Mouse (Mus musculus): Measurements from ENCODE around the gene Plch2.
"Not testable (repeated sequence)": the region's sequence is repeated elsewhere in the genome, so short reads cannot be mapped to it uniquely, and the experiment has no call there.

Plch2 gene

DNA sequence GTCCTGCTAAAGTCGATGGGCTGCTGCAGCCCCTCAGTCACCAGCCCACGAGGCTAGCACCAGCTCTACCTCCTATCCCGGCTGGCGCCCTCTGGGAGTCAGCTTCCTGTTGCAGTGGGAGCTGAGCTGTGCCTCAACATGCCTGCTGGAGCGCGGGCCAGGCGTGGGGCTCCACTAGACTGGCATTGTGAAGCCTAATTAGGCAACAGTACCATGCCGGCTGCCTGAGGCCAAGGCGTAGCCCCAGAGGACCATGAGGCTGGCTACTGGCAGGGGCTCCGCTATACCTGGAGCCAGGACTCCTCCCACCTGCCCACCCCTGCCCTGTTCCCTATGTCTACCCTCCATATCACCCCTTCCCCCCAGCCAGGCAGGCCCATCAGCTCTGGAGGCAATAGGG, at the start of gene Plch2:
Gene Plch2 (minus strand): TSS at position 61 of the 400 bp plus-strand sequence.
- DNase-seq (ENCODE audit: low spot score in 2 of 2) = no peak

DNA sequence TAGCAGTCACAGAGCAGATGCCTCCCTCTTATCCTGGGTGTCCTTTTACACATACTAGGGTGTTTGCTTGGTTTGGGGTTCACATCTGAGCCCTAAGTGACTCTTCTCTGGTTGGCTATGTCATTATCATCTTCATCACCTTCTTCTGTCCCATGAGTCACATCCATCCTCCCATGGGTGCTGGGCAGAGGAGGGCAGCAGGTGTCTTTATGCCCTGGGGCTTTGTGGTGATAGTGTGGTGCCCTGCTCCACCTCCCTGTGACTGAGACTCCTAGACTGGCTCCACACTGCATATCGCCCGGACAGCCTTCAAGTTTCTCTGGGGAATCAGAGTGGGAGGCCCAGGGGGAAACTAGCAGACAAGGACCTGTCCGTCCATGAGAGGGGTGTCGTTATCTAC, 42.0 kb upstream of the Plch2 start:
- no peak for DNase-seq (ENCODE audit: low spot score in 2 of 2)

DNA sequence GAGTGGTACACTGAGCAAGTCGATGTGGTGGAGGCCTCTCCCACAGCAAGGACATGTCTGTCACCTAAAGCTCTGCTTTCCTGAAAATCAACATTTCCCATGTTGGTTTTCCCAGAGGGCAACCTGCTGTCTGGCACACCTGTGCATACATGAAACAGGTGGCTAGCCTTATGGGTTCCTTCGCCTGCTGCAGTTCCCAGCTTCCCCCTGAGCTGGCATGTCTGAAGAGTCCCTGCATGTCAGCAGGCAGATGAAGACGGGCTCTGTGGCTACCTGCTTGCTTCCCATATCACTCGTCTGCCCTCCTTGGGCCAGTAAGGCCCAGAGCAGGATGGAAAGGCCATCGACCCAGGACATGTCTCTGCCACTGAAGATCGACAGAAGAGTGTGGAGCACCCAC, 40.9 kb upstream of the Plch2 start:
- no peak for DNase-seq (ENCODE audit: low spot score in 2 of 2)

DNA sequence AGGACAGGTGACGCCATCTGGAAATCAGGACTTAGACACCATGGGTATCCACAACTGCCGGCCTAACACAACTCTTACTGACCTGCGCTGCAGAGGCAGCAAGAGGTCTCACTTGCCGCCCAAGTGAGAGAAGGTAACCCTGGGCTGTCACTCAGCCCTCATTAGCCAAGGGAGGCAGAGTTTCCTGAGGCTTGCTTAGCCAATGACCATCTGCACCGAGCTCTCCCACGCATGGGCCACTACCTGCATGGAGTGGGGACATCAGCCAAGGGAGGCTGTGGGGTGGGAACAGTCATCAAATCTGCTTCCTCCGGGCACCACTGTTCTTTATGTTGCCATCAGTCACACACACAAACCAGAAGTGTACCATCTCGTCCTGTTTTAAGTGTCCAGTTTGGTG, 39.4 kb upstream of the Plch2 start:
- no peak for DNase-seq (ENCODE audit: low spot score in 2 of 2)

DNA sequence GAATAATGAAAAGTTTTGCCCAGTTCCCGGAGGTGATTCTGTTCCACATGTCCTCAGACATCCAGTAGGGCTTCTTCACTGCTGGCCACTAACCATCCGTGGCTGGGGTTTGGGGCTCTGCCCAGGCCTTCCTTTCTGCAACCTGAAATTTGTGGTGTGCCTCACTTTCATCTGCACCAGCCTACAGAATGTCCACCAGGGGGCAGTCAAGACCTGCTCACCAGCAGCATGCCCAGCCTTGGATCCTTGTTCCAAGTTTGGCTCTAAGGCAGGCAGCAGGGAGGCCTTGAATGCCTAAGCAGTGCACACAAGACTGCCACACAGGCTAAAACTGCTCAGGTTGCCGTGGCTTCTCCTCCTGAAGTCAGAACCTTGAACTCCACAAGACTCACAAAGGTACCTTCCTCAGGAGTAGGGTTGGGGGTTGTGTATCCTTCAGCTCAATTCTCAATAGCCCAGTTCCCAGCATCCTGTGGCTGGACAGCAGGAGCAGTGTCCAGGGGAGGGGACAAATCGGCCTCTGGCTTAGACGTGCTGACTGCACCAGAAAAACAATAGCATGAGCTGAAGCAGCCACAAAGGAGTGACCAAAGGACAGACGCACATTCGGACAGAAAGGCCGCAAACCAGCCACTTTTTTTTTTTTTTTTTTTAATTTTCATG, 38.8 kb upstream of the Plch2 start:
- DNase-seq (ENCODE audit: low spot score in 2 of 2) = peak; percentile 82 to 83

DNA sequence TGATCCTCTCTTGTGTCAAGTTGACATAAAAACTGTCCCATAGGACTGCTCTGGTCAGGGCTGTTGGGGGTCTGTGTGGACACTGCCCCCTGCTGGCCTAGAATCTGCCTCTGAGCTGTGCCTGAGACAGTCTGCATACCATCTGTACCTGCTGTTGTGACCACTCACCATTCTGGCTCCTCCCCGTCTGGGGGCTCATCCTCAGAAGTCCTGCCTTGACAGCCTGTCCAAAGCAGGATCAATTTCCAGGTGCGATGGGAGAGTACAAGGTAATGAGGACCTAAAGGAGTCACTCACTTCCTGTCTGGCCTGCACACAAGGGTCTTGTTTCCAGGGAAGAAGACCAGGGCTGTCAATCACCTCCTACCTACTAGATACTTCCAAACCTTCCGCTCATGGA, 38.0 kb upstream of the Plch2 start:
- no peak for DNase-seq (ENCODE audit: low spot score in 2 of 2)

DNA sequence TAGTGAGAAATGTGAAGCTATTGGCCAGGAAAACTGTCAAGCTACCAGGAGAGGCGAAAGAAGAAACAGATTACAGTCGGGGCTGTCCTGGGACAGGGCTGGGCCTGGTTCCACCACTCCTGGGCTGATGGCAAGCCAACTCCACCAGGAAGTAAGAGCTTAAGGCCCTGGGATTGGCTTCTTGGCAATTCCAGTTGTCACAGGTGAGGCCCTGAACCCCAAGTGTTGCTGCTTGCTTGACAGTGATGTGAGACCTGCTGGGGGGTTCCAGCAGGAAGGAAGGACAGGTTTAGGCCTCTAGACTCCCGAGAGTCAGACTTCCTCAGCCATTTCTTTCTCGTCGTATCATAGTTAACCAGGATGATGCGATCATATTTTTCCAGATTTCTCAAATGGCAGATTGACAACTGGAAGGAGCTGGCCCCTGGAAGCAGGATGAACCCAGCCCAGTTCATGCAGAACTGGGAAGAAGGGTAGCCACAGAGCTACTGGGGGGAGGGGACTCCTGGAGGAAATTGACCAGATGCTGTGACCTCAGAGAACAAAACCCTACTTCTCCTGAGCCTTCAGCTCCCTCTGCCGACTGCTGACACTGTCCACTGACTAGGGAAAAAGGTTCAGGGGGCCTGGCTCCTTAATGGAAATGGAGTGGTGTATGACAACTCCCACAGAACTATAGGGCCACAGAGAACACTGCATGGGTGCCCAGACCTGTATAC, 37.0 kb upstream of the Plch2 start:
- DNase-seq (ENCODE audit: low spot score in 2 of 2) = no peak

DNA sequence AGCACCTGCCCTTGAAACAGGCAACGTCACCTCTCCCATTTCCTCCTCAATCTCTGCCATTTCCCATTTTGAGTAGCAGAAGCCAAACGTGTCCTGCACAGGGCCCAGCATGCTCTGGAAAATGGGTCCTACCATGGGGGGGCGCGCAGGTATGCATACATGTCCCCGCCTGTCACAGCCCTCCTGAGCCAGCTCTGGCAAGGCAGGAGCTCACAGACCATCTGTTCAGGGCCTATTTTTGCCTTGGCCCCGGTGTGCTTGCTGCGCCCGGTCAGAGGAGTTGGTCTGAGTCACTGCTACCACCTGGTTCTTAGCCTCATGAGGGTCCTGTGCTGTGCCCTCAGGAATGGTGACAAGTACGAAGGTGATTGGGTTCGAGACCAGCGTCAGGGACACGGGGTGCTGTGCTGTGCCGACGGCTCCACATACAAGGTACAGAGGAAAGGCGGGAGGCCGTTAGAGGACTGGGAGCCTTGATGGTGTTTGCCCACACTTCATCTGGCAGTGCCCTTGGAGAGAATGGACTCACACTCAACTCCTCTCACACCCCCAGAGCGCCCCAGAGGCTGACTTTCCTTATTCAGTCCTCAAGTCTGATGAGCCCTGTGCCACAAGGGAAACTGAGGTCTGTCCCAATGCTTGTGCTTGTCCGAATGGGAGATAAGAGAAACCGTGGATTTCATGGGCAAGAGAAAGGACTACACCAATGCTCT, 36.3 kb upstream of the Plch2 start:
- no peak for DNase-seq (ENCODE audit: low spot score in 2 of 2)

DNA sequence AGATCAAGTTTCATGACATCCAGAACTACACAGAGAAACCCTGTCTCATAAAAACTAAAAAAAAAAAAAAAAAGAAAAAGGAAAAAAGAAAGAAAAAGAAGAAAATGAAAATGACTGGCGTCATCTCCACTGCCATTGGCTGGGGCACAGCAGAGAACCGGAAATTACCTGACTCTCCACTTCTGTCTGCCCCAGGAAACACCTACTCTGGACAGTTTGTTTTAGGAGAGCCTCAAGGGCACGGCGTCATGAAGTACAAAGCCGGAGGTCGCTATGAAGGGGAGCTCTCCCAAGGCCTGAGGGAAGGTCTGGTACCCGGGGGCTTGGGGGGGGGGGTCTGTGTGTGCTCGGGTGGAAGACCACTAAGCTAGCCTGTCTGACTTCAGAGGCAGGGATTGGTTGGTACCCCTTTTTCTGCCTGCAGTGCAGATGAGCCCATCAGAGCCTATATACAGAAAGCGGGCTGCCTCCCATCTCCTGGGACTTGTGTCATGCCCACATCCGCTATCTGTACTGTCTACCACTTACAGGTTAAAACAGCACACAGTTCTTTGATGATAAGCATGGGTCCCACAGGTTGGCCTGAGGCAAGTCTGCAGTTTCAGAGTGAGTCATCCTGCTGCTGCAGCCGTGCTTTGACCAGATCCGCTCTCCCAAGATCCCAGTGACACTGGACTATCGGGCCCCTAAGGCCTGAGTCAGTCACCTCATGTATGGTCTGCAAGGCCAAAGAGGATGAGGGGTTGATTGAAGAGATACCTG, 34.3 kb upstream of the Plch2 start:
- DNase-seq (ENCODE audit: low spot score in 2 of 2) = no peak

DNA sequence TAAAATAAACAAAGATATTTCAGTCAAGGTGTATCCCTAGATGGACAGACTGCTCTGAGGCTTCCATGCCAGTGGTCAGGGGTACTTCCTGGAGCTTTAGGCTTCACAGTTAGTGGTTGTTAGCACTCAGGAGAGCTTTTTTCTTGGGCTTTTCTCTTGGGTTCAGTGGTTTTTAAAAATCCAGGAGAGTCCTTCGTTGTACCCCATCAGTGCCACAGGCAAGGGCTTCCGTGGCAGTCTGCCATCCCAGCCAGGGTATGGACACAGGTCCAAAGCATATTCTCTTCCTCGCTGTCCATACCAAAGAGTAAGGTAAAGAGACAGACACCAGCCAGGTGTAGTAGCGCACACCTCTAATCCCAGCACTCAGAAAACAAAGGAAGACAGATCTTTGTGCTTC, 33.6 kb upstream of the Plch2 start:
- DNase-seq (ENCODE audit: low spot score in 2 of 2) = no peak

DNA sequence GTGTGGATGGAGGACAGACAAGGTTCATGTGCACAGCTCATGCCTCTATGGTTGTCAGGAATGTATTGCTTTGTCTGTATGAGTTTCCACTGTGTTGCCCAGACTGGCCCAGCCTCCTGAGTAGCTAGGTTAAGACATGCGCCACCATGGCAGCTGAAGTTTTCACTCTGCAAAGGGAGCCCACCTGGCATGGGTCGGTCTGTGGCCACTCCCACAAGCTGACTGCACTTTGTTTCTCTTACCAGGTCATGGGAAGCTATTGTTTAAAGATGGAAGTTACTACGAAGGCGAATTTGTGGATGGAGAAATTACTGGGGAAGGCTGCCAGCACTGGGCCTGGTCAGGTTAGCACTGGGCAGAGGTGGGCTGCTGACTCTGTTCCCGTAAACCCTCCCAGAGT, 32.7 kb upstream of the Plch2 start:
- DNase-seq (ENCODE audit: low spot score in 2 of 2) = no peak

DNA sequence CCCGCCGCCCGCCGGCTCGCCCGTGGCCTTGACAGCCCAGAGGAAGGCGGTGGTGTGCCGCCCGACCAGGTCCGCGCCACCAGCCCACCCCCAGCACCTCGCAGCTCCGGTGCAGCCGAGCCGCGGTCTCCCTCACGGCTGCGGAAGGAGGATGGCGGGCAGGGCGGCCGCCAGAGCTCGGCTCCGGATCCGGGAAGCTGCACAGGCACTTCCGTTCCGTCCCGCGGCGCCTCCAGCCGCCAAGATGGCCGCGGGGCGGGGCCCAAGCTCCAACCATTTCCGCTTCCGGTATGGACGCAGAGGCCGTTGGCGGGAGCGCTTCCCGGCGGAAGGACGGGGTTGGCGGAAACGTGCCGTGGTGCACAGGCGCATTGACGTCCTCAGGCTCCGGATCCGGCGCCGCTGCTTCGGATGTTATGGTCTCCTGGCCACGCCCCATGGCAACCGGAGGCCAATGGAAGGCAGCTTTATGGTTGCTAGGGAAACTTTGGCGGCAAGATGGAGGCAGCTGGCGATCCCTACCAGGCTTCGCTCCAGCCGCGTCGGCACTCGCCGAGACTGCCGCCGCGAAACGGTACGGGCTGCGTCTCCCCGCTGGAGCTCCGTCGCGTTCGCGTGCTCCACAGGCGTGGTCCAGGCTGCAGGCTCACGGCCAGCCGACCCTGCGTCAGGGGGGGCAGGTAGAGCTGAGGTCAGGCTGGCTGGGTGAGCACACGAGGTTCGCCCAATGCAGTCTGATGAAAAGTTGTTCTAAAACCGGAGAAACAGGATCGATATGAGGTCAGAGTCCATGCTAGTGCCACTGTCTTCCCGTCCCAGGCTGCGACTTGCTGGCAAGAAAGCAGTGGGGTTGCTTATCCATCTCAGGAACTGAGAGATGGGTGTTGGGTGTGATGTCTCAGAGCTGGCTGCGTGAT, 29.8 kb upstream of the Plch2 start, which contains the start of the genes Rer1 and Morn1:
Gene Rer1 (minus strand): TSS at position 275 of the 917 bp plus-strand sequence.
Gene Morn1 (plus strand): TSS at position 470 of the 917 bp plus-strand sequence.
- peak; percentile 100 for DNase-seq (ENCODE audit: low spot score in 2 of 2)

DNA sequence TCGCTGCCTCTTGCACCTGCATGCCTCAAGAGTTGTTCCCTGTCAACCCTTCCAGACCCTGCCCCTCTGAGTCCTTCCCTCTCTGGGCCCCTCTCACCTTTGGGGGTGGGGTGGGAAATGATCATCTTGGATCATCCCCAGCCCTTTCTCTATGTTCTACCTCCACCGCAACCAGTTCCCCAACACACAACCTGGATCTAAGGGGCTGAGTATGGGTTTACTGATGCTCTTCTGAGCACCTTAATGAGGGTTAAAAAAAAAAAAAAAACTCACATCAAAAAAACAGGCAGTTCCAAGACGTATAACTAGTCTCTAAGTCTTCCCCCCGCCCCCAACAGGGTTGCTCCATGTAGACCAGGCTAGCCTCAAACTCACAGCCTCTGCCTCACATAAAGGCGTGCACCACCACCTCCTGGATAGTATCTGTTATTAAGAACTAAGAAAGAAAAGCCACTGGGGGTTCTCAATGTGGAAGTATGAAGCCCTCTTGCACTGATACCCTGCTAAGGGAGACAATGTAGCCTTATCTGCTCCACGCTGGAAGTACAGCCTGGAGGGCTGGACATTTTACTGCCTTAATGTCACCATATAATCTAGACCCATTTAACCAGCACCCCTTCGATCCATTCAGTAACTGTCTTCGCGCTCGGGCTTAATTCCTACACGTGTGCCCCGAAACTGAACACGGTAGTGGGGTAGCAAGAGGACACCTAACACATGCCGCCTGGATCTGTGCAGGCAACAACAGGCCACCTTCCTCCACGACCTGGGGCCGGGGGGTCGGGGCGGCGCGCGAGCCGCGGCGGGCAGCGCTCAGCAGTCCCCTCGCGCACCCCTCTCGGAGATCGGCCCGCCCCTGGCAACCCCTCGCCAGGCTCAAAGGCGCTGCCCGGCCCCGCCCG, 28.9 kb upstream of the Plch2 start:
- no peak for DNase-seq (ENCODE audit: low spot score in 2 of 2)

DNA sequence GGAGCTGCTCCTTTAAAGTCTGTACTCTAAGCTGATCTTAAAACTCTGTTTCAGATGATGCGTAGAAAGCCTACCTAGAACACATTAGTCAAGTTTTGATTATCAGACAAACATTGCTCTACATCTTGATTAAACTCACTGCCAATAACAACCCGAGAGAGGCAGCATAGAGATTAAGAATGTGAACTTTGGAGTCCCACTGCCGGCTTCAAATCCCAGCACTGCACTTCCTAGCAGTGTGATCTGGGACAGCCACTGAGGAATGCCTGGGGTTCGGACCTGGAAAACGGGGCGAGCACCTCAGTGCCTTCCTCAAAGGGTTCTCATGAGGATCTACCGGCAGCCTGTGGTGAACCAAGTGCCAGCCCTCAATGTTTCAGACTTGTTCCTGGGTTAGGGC, 27.8 kb upstream of the Plch2 start:
- DNase-seq (ENCODE audit: low spot score in 2 of 2) = no peak

DNA sequence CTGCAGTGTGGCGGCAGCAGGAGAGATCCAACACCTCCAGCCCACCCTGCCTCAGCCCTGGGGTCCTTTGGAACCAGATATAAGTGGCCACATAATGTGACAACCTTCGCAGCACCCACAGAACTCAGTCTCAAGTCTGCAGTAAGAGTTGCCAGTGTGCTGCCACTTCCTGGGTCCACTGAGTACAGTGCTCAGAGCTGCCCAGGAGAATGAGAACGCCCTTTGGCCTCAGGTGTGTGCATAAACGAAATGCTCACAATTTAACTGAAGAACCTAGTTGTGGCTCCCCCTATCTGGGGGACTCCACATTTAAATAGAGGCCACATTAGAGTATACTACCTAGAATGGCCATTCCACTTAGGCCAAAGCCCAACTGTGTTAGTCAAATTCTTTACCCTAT, 27.0 kb upstream of the Plch2 start:
- DNase-seq (ENCODE audit: low spot score in 2 of 2) = no peak

DNA sequence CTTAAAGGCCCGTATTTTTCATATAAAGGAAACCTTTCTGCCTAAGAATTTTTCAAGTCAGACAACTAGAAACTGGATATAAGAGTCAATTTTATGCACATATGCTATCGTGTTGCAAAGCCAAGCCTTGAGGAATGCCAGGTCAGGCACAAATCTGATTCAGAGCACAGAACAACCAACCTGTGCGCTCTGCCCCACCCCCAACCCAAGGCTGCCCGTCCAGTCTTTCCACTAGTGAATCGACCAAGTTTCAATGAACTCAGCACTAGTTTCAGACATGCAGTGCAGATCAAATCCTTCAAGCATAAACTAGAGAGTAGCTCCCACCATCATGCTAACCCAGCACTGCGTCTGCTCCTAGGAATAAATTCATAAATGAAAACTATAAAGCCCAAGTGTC, 23.1 kb upstream of the Plch2 start:
- no peak for DNase-seq (ENCODE audit: low spot score in 2 of 2)

DNA sequence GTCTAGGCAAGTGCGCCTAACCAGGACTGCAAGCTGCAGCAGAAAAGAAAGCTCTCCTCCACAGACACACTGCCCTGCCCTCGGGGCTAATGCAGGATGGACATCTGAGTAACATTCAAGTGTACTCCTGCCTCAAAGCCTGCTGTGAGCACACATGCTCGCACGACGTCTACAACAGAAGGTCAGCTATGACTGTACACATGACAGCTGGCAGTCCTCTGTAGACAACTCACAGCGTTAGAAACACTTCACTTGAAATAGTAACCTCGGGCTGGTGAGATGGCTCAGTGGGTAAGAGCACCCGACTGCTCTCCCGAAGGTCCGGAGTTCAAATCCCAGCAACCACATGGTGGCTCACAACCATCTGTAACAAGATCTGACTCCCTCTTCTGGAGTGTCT, 22.2 kb upstream of the Plch2 start:
- not testable (repeated sequence) for DNase-seq (ENCODE audit: low spot score in 2 of 2)

DNA sequence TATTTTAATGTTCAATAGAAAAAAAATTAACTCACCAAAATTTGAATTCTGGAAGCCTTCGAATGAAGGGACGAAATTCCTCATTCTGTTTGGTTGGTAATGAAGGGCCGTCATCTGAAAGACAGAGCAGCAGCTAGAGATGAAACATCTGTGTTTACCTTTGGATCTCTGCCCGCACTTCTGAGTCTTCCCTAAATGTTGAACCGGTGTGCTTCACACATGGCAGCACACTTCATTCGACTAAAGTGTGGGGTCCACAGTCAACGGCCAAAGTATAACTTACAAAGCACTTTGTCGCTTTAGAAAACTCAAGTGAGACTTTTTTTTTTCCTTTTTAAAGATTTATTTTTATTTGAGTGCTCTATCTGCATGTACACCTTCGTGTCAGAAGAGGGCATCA, 20.1 kb upstream of the Plch2 start:
- DNase-seq (ENCODE audit: low spot score in 2 of 2) = no peak

DNA sequence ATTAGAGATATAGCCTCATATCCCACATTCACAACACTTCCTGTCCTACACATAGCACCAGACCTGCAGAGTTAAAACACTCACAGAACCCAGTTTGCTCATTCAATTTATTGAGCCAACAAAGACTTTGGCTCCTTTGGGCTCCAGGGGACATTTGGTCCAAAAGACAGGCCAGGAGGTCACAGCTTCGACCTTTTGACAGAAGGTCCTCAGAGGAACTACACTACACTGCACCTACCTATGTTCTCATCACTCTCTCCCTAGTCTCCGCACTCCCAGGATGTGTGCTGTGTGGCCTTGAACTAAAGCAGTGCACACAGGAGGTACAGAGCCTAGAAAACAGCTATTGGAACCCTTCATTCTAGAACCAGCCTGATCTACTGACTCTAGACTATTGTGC, 19.2 kb upstream of the Plch2 start:
- no peak for DNase-seq (ENCODE audit: low spot score in 2 of 2)

DNA sequence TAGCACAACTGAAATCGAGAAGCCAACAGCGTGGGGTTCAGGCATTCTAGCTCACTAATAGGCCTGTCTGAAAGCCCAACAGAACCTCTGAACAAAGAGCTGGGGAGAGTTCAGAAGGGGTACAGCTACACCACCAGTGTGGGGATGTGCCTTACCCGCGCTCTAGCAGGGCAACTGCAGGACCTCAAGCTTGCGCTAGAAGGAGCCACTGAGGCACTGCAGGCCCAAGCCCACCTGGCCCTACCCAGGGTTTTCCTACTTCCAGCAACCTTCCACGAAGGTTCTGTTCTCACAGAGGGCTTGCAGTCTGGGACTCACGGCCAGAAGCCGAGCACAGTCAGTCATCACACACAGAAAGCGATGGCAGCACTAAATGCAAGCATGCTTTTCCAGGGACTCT, 18.6 kb upstream of the Plch2 start:
- no peak for DNase-seq (ENCODE audit: low spot score in 2 of 2)

Measured in urinary bladder, postnatal 4 days (tissue).